Mouse (Mus musculus) cortical plate, adult 2 months (tissue): ENCODE measurements around the gene En1.

Experiments
- CTCF ChIP-seq: fragments of 200-500 bp; IDR thresholded peaks from 2 replicates; pipeline ENCODE4 v1.5.1; 2011; ENCODE audit warnings: mild to moderate bottlenecking, control low read depth, low read length; ENCODE audit not compliant: insufficient read depth; ENCODE audit errors: extremely low read depth
- POLR2A ChIP-seq: fragments of 200-500 bp; IDR thresholded peaks from 2 replicates; pipeline ENCODE4 v1.6.1; 2011; ENCODE audit warnings: mild to moderate bottlenecking, low read length, control low read depth; ENCODE audit not compliant: insufficient read depth; ENCODE audit errors: extremely low read depth

DNA sequence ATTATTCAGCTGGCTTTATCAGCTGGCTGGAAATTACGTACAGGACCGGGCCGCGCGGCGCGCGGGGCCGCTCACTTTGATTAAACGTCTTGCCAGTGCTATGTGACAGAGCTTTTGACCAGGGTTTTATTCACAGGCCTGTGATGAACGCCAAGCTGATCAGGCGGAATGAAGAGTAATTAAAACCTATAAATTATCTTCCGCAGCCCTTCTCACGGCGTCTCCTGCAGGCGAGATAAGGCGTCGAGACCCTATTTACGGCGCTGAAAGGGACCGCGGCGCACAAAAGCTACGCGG is 2.1 kb upstream of the En1 start:
- TF ChIP-seq POLR2A, result no peak
- no peak for TF ChIP-seq CTCF
